Mouse (Mus musculus): ENCODE measurements around the gene Arid5b. TPM values are rescaled to one million over a fixed set of nuclear protein-coding genes. Genes with fewer than 3 reads are reported as not detected.

Gene Arid5b
- polyA plus RNA-seq, 1 experiment from 2014 or later: 27.0 TPM

GRCm38 (mm10) chr10:68093496-68093895, 185.0 kb downstream of the Arid5b start:
- Histone ChIP-seq H3K27ac (ENCODE audit: low read length) (no peak overlapping the region), H3K4me2 (ENCODE audit: low read depth, low read length) (no peak overlapping the region), H3K36me3 (ENCODE audit: control insufficient read depth, insufficient read depth, low read length) (peaks cover 33% of the 10 kb centered on the region), H3K4me1 (ENCODE audit: control insufficient read depth, insufficient read depth, low read length) (0 out of 2 replicates have a peak, but pooled peaks cover 10% of the 10 kb centered on the region), H3K9ac (ENCODE audit: low read depth, low read length) (no peak overlapping the region), H3K4me3 (ENCODE audit: low read length) (no peak overlapping the region), H3K9me3 (ENCODE audit: control insufficient read depth, low read length) (no peaks in the 10 kb centered on the region), H3K27me3 (replicated peaks; ENCODE audit: control insufficient read depth, insufficient read depth, low read length) (no peaks in the 10 kb centered on the region)
- no peak for ATAC-seq
- 80% methylated on average over 3 of the region's 3 CpGs for WGBS

DNA sequence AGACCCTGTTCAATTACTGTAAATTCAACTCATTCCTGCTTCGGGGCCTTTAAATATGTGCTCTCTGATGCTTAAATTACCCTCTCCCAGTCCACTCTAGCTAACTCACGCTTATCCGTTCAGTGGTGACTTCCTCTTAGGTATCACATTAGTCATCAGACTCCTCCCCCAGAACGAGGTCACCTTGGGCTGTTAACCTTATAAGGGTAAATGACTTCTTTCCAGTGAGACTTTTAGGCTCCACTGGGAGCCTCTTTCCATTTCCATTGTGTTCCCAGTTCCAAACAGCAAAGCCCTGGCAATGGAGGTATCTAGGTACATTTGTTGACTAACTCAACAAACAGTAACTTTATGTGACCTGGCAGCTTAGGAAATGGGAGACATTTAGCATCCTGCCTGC, 186.7 kb downstream of the Arid5b start:
- peaks cover 18% of the 10 kb centered on the region; the same call in 1 of the 2 replicates for H3K36me3 ChIP-seq (ENCODE audit: control insufficient read depth, insufficient read depth, low read length)
- no peaks in the 10 kb centered on the region for H3K9me3 ChIP-seq (ENCODE audit: control insufficient read depth, low read length)
- H3K9ac ChIP-seq (ENCODE audit: low read depth, low read length): no peak overlapping the region
- H3K4me3 ChIP-seq (ENCODE audit: low read length): no peak overlapping the region
- H3K27me3 ChIP-seq (replicated peaks; ENCODE audit: control insufficient read depth, insufficient read depth, low read length): no peaks in the 10 kb centered on the region
- no peak overlapping the region for H3K27ac ChIP-seq (ENCODE audit: low read length)
- no peak overlapping the region for H3K4me2 ChIP-seq (ENCODE audit: low read depth, low read length)
- WGBS: 77% methylated on average over 4 of the region's 4 CpGs
- 0 out of 2 replicates have a peak, but pooled peaks cover 10% of the 10 kb centered on the region for H3K4me1 ChIP-seq (ENCODE audit: control insufficient read depth, insufficient read depth, low read length)
- no peak for ATAC-seq

DNA sequence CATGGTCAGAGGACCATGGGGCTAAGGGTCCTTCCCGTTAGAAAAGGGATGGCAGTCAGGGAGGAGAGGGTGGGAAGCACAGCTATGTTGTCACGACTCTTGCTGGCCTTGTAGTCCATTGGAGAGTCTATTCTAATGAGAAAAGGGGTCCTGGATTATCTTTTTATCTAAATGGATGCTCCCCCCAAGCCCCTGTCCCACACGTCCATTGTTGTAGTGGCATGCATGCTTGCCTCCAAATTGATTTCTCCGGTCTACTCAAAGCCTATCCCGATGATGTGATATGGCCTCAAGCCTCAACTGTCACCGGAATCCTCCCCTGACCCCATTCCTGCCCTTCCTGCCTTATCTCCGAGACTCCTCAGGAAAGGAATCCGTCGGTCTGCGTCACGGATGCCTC, 187.5 kb downstream of the Arid5b start:
- no peak overlapping the region for H3K9ac ChIP-seq (ENCODE audit: low read depth, low read length)
- no peak overlapping the region for H3K4me3 ChIP-seq (ENCODE audit: low read length)
- H3K27ac ChIP-seq (ENCODE audit: low read length): peak overlapping the region; percentile 31; the same call in 1 of the 2 replicates
- H3K27me3 ChIP-seq (replicated peaks; ENCODE audit: control insufficient read depth, insufficient read depth, low read length): no peaks in the 10 kb centered on the region
- WGBS: 80% methylated on average over 11 of the region's 11 CpGs
- no peak for ATAC-seq
- 0 out of 2 replicates have a peak, but pooled peaks cover 10% of the 10 kb centered on the region for H3K4me1 ChIP-seq (ENCODE audit: control insufficient read depth, insufficient read depth, low read length)
- no peak overlapping the region for H3K4me2 ChIP-seq (ENCODE audit: low read depth, low read length)
- no peaks in the 10 kb centered on the region for H3K9me3 ChIP-seq (ENCODE audit: control insufficient read depth, low read length)
- H3K36me3 ChIP-seq (ENCODE audit: control insufficient read depth, insufficient read depth, low read length): peaks cover 12% of the 10 kb centered on the region; the same call in 1 of the 2 replicates

DNA sequence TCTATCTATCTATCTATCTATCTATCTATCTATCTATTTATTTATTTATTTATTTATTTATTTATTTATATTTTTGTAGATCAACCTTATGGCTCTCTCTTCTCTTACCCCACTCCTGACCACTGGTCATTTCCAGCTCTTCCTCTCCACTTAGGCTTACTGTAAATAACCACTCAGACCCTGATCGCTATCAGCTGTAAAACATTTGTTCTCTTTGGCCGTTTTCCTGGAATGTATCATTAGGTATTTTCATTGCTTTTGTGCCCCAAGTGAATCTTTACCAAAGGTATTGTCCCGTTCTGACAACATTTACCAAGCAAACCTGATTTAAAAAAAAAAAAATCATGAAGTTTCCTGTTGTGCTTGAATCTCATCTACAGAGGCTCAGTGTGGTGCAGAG, 188.0 kb downstream of the Arid5b start:
- 0 out of 2 replicates have a peak overlapping the region, but pooled peaks have one; percentile 31 for H3K27ac ChIP-seq (ENCODE audit: low read length)
- 43% methylated on average over 3 of the region's 3 CpGs for WGBS
- H3K36me3 ChIP-seq (ENCODE audit: control insufficient read depth, insufficient read depth, low read length): peaks cover 12% of the 10 kb centered on the region; the same call in 1 of the 2 replicates
- no peaks in the 10 kb centered on the region for H3K9me3 ChIP-seq (ENCODE audit: control insufficient read depth, low read length)
- 0 out of 2 replicates have a peak, but pooled peaks cover 10% of the 10 kb centered on the region for H3K4me1 ChIP-seq (ENCODE audit: control insufficient read depth, insufficient read depth, low read length)
- peak; percentile 75 for ATAC-seq
- H3K4me2 ChIP-seq (ENCODE audit: low read depth, low read length): no peak overlapping the region
- no peaks in the 10 kb centered on the region for H3K27me3 ChIP-seq (replicated peaks; ENCODE audit: control insufficient read depth, insufficient read depth, low read length)
- H3K4me3 ChIP-seq (ENCODE audit: low read length): no peak overlapping the region
- no peak overlapping the region for H3K9ac ChIP-seq (ENCODE audit: low read depth, low read length)

GRCm38 (mm10) chr10:68090197-68090535, 188.4 kb downstream of the Arid5b start:
- peak; percentile 75 for ATAC-seq
- Histone ChIP-seq H3K36me3 (ENCODE audit: control insufficient read depth, insufficient read depth, low read length) (peaks cover 9% of the 10 kb centered on the region; the same call in 1 of the 2 replicates), H3K27ac (ENCODE audit: low read length) (peak overlapping the region; percentile 25; the same call in 1 of the 2 replicates), H3K4me1 (ENCODE audit: control insufficient read depth, insufficient read depth, low read length) (0 out of 2 replicates have a peak, but pooled peaks cover 10% of the 10 kb centered on the region), H3K9ac (ENCODE audit: low read depth, low read length) (no peak overlapping the region), H3K4me3 (ENCODE audit: low read length) (no peak overlapping the region), H3K4me2 (ENCODE audit: low read depth, low read length) (no peak overlapping the region), H3K9me3 (ENCODE audit: control insufficient read depth, low read length) (no peaks in the 10 kb centered on the region), H3K27me3 (replicated peaks; ENCODE audit: control insufficient read depth, insufficient read depth, low read length) (no peaks in the 10 kb centered on the region)
- WGBS: 44% methylated on average over 4 of the region's 4 CpGs

GRCm38 (mm10) chr10:68089435-68090196, 188.9 kb downstream of the Arid5b start:
- Histone ChIP-seq H3K27me3 (replicated peaks; ENCODE audit: control insufficient read depth, insufficient read depth, low read length) (no peaks in the 10 kb centered on the region), H3K4me2 (ENCODE audit: low read depth, low read length) (no peak overlapping the region), H3K4me3 (ENCODE audit: low read length) (no peak overlapping the region), H3K36me3 (ENCODE audit: control insufficient read depth, insufficient read depth, low read length) (0 out of 2 replicates have a peak, but pooled peaks cover 4% of the 10 kb centered on the region), H3K9ac (ENCODE audit: low read depth, low read length) (no peak overlapping the region), H3K4me1 (ENCODE audit: control insufficient read depth, insufficient read depth, low read length) (0 out of 2 replicates have a peak, but pooled peaks cover 10% of the 10 kb centered on the region), H3K9me3 (ENCODE audit: control insufficient read depth, low read length) (no peaks in the 10 kb centered on the region), H3K27ac (ENCODE audit: low read length) (peak overlapping the region; percentile 25; the same call in 1 of the 2 replicates)
- WGBS: 58% methylated on average over 15 of the region's 15 CpGs
- ATAC-seq: peak; percentile 51

DNA sequence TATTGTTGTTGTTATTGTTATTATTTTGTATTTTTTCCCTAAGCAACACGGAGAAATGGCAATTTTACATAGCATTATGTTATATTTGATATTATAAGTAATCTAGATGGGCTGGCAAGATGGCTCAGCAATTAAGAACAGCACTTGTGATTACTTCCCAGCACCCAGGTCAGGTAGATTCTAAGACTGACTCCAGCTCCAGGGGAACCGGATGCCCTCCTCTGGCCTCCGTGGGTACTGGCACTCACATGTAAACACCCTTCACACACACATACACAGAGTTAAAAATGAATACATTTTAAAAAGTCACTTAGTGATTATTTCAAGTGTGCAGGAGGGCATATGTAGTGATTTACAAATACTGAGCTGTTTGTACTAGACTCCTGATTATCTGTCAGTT, 190.8 kb downstream of the Arid5b start:
- Histone ChIP-seq H3K9me3 (ENCODE audit: control insufficient read depth, low read length) (no peaks in the 10 kb centered on the region), H3K9ac (ENCODE audit: low read depth, low read length) (no peak overlapping the region), H3K27ac (ENCODE audit: low read length) (no peak overlapping the region), H3K27me3 (replicated peaks; ENCODE audit: control insufficient read depth, insufficient read depth, low read length) (no peaks in the 10 kb centered on the region), H3K4me1 (ENCODE audit: control insufficient read depth, insufficient read depth, low read length) (0 out of 2 replicates have a peak, but pooled peaks cover 10% of the 10 kb centered on the region), H3K36me3 (ENCODE audit: control insufficient read depth, insufficient read depth, low read length) (0 out of 2 replicates have a peak, but pooled peaks cover 2% of the 10 kb centered on the region), H3K4me3 (ENCODE audit: low read length) (no peak overlapping the region), H3K4me2 (ENCODE audit: low read depth, low read length) (no peak overlapping the region)
- no peak for ATAC-seq
- 72% methylated on average over 3 of the region's 3 CpGs for WGBS

GRCm38 (mm10) chr10:68086973-68087372, 191.6 kb downstream of the Arid5b start:
- ATAC-seq: no peak
- H3K36me3 ChIP-seq (ENCODE audit: control insufficient read depth, insufficient read depth, low read length): no peaks in the 10 kb centered on the region
- H3K4me2 ChIP-seq (ENCODE audit: low read depth, low read length): no peak overlapping the region
- WGBS: 64% methylated on average over 4 of the region's 4 CpGs
- no peak overlapping the region for H3K4me3 ChIP-seq (ENCODE audit: low read length)
- no peak overlapping the region for H3K27ac ChIP-seq (ENCODE audit: low read length)
- H3K9ac ChIP-seq (ENCODE audit: low read depth, low read length): no peak overlapping the region
- H3K27me3 ChIP-seq (replicated peaks; ENCODE audit: control insufficient read depth, insufficient read depth, low read length): no peaks in the 10 kb centered on the region
- no peaks in the 10 kb centered on the region for H3K9me3 ChIP-seq (ENCODE audit: control insufficient read depth, low read length)
- H3K4me1 ChIP-seq (ENCODE audit: control insufficient read depth, insufficient read depth, low read length): 0 out of 2 replicates have a peak, but pooled peaks cover 9% of the 10 kb centered on the region

- H3K4me1 ChIP-seq (ENCODE audit: control insufficient read depth, insufficient read depth, low read length): no peaks in the 10 kb centered on the region
- no peak overlapping the region for H3K4me2 ChIP-seq (ENCODE audit: low read depth, low read length)
- H3K9me3 ChIP-seq (ENCODE audit: control insufficient read depth, low read length): no peaks in the 10 kb centered on the region
- ATAC-seq: no peak
- no peak overlapping the region for H3K4me3 ChIP-seq (ENCODE audit: low read length)
- 81% methylated on average over 4 of the region's 4 CpGs for WGBS
- H3K9ac ChIP-seq (ENCODE audit: low read depth, low read length): no peak overlapping the region
- no peak overlapping the region for H3K27ac ChIP-seq (ENCODE audit: low read length)
- no peaks in the 10 kb centered on the region for H3K36me3 ChIP-seq (ENCODE audit: control insufficient read depth, insufficient read depth, low read length)
- H3K27me3 ChIP-seq (replicated peaks; ENCODE audit: control insufficient read depth, insufficient read depth, low read length): no peaks in the 10 kb centered on the region
These were observed 193.0 kb downstream of the Arid5b start for GRCm38 (mm10) chr10:68085574-68085973.

All from intestine, embryonic 16.5 days (tissue).